Mouse (Mus musculus) ES-E14 (cell line): ENCODE data around the gene Elmo1. TPM values are rescaled to one million over a fixed set of nuclear protein-coding genes. Genes with fewer than 3 reads are reported as not detected.
A peak's percentile ranks its signal among the peaks of the same experiment; 100 is the strongest.

Experiments
- DNase-seq: peaks from one replicate; pipeline ENCODE4 v3.0.0-alpha.2; 2013; ENCODE audit warnings: low read depth, low spot score
- H3K27ac ChIP-seq: 2 replicates; pipeline ENCODE4 v1.5.1; 2012; ENCODE audit warnings: low read depth, mild to moderate bottlenecking, low read length, moderate library complexity, mixed read lengths; ENCODE audit not compliant: poor library complexity, insufficient read depth, severe bottlenecking
- H3K36me3 ChIP-seq: 2 replicates; pipeline ENCODE4 v1.6.1; 2012; ENCODE audit warnings: mild to moderate bottlenecking, low read length, moderate library complexity, mixed read lengths; ENCODE audit not compliant: control insufficient read depth, poor library complexity, insufficient read depth, severe bottlenecking
- H3K4me1 ChIP-seq, 2 experiments: fragments of 150-350 bp in 1 of 2; sonication (generic) in 1 of 2; 2 replicates each; pipeline ENCODE4 v1.6.1; 2012; ENCODE audit warnings: low read length in 2 of 2, mild to moderate bottlenecking in 1 of 2, mixed read lengths in 1 of 2; ENCODE audit not compliant: control insufficient read depth in 2 of 2, insufficient read depth in 2 of 2, poor library complexity in 1 of 2
- H3K4me3 ChIP-seq, 2 experiments: fragments of 150-350 bp in 1 of 2; sonication (generic) in 1 of 2; 2 replicates each; pipeline ENCODE4 v1.5.1; 2012; ENCODE audit warnings: low read length in 2 of 2, low read depth in 1 of 2, mild to moderate bottlenecking in 1 of 2, mixed read lengths in 1 of 2; ENCODE audit not compliant: insufficient read depth in 1 of 2, poor library complexity in 1 of 2, severe bottlenecking in 1 of 2
- H3K9ac ChIP-seq: 2 replicates; pipeline ENCODE4 v1.6.1; 2012; ENCODE audit warnings: low read depth, mild to moderate bottlenecking, low read length, mixed read lengths; ENCODE audit not compliant: poor library complexity, insufficient read depth, severe bottlenecking
- H3K9me3 ChIP-seq: fragments of 150-350 bp; sonication (generic); 2 replicates; pipeline ENCODE4 v1.6.1; 2012; ENCODE audit warnings: low read depth, mild to moderate bottlenecking, low read length; ENCODE audit not compliant: control insufficient read depth, insufficient read depth
- CHD2 ChIP-seq: IDR thresholded peaks from 2 replicates; pipeline ENCODE4 v1.6.1; 2014; ENCODE audit warnings: mild to moderate bottlenecking, low read depth, low read length, inconsistent platforms
- HCFC1 ChIP-seq: IDR thresholded peaks from 2 replicates; pipeline ENCODE4 v1.6.1; 2012; ENCODE audit warnings: low read length, inconsistent platforms, borderline replicate concordance; ENCODE audit not compliant: insufficient read depth
- MAFK ChIP-seq: IDR thresholded peaks from 2 replicates; pipeline ENCODE4 v1.6.1; 2014; ENCODE audit warnings: mild to moderate bottlenecking, low read depth, low read length, inconsistent platforms; ENCODE audit not compliant: insufficient read depth
- ZC3H11A ChIP-seq: IDR thresholded peaks from 2 replicates; pipeline ENCODE4 v1.6.1; 2012; ENCODE audit warnings: low read depth, mild to moderate bottlenecking, inconsistent platforms, low read length, borderline replicate concordance
- ZNF384 ChIP-seq: IDR thresholded peaks from 2 replicates; pipeline ENCODE4 v1.6.1; 2012; ENCODE audit warnings: low read depth, low read length, inconsistent platforms
- in situ Hi-C, 2 experiments: fragments of 600-800 bp; cut with MboI; formaldehyde crosslinking; loops; one replicate each; pipeline ENCODE4 v1.15.1; 2025; ENCODE audit warnings: low sequenced_read_pairs in 2 of 2, inconsistent platforms in 1 of 2; ENCODE audit not compliant: unreplicated experiment in 2 of 2
- total RNA-seq: library from RNA; depleted of rRNA; stranded (reverse); fragments of 300-350 nt; gene quantifications from 2 replicates; pipeline ENCODE4 v1.2.3, GENCODE M21; 2012

Elmo1 gene
- total RNA-seq, 1 experiment, result 3.7 TPM

GRCm38 (mm10) chr13:20491666-20492065 lies 401.3 kb downstream of the Elmo1 start:
- H3K9ac ChIP-seq, result no peak overlapping the region
- in situ Hi-C loops, result loop anchor here (5.0 to 25.0 kb wide), 2 partner anchors 179 kb away; no protein-coding TSS in a partner anchor
- TF ChIP-seq MAFK (no peak), HCFC1 (no peak), CHD2 (no peak), ZNF384 (no peak), ZC3H11A (no peak)
- H3K27ac ChIP-seq, result no peak overlapping the region
- no peaks in the 10 kb centered on the region for H3K9me3 ChIP-seq
- H3K36me3 ChIP-seq, result no peaks in the 10 kb centered on the region
- DNase-seq, result no peak
- H3K4me3 ChIP-seq, result no peak overlapping the region
- no peaks in the 10 kb centered on the region for H3K4me1 ChIP-seq

DNA sequence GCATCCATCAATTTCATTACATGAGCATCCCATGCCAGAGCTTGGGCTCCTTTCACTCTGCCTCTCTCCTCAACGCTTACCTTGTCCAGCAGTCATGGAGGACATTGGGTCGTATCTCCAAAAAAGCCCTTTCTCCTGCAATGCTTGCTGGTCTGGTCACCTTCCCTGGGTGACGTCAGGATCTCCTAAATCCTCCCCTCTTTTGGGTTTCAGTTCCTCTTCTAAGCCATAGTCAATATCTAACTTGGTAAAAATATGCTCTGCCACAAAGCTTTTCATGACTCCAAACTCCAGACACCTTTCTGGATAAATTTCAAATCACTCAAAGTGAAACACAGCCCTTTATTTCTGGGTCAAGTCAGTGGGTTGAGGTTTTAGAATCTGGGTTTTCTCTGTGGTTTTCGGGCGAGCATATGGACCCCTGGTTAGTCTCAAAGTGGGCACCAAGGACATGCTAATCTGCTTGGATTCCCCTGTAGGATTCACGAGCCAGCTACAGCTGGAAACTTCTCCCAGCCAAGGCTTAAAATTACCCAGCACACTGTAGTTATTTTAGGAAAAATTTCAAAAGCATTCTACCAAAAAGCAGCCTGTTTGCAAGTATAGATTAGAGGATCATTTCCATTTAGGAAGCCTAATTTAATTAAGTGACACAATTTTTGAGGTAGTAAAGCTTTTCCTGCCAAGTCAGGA lies 403.8 kb downstream of the Elmo1 start:
- DNase-seq, result no peak
- H3K27ac ChIP-seq, result no peak overlapping the region
- no peaks in the 10 kb centered on the region for H3K4me1 ChIP-seq
- no peak for TF ChIP-seq CHD2
- no peak for TF ChIP-seq ZNF384
- no peak for TF ChIP-seq MAFK
- in situ Hi-C loops, result loop anchor here (5.0 to 25.0 kb wide), 2 partner anchors 182 kb away; no protein-coding TSS in a partner anchor
- no peak overlapping the region for H3K9ac ChIP-seq
- no peaks in the 10 kb centered on the region for H3K36me3 ChIP-seq
- no peak overlapping the region for H3K4me3 ChIP-seq
- H3K9me3 ChIP-seq, result no peaks in the 10 kb centered on the region

DNA sequence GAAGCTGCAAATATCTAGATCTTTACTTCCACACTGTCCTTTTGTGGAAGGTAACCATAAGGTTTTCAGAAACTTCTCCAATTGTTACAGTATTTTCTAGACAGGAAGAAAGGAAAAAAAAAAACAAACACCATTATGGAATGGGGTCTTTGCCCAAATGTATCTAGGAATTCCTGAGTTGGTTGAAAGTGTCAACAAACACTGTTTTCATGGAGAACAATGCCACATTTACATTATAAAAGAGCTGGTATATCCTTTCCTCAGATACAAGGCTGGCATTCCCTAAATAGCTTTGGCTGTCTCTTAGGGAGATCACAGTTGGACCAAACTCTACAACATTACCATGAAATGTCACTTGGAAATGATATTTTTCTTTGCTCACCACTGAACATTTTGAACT lies 411.5 kb downstream of the Elmo1 start:
- Histone ChIP-seq H3K9me3 (no peaks in the 10 kb centered on the region), H3K4me3 (no peak overlapping the region), H3K36me3 (no peaks in the 10 kb centered on the region), H3K4me1 (peaks cover 2 to 5% of the 10 kb centered on the region in 2 experiments; a peak in 1 of 4 replicates), H3K9ac (no peak overlapping the region), H3K27ac (no peak overlapping the region)
- DNase-seq, result no peak
- peak; percentile 64; the same call in 1 of the 2 replicates for TF ChIP-seq CHD2
- no peak for TF ChIP-seq ZC3H11A
- peak; percentile 62 for TF ChIP-seq ZNF384
- in situ Hi-C loops, result no loop called here

GRCm38 (mm10) chr13:20503371-20503770 lies 413.0 kb downstream of the Elmo1 start:
- no peaks in the 10 kb centered on the region for H3K9me3 ChIP-seq
- no peaks in the 10 kb centered on the region for H3K36me3 ChIP-seq
- no peak for TF ChIP-seq HCFC1
- TF ChIP-seq MAFK, result no peak
- no peak for TF ChIP-seq CHD2
- no peak for TF ChIP-seq ZNF384
- TF ChIP-seq ZC3H11A, result no peak
- H3K4me3 ChIP-seq, result no peak overlapping the region
- no peak for DNase-seq
- in situ Hi-C loops, result no loop called here
- no peak overlapping the region for H3K9ac ChIP-seq
- H3K27ac ChIP-seq, result no peak overlapping the region
- peaks cover 2 to 5% of the 10 kb centered on the region in 2 experiments; a peak in 1 of 4 replicates for H3K4me1 ChIP-seq
